Mouse (Mus musculus): Measurements from ENCODE around the gene Olfr1209.

Olfr1209 gene

GRCm38 (mm10) chr2:88915057-88915456, at the start of gene Olfr1209:
Gene Olfr1209 (minus strand): TSS chr2:88915157.
- no peak for DNase-seq

DNA sequence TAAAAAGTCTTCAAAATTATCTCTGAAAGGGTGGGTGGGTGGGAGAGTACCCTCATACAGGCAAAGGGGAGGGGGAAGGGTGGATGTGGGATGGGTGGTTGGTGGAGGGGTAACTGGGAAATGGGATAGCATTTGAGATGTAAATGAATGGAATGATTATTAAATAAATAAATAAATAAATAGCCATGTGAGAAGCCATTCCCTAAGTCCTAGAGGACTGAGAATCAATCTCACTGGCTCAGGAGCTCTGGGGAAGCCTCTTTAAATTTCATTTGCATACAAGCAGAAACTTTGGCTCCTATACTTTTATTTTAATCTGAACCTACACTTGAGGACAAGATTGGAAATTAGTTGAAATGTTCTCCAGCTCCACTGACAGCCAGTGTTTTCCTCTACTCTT, 38.7 kb upstream of the Olfr1209 start, which contains the start of gene Olfr1212:
TSS of gene Olfr1212 (plus strand) at position 301 of the 400 bp plus-strand sequence.
- DNase-seq = no peak

- DNase-seq = no peak
Measured at GRCm38 (mm10) chr2:88938011-88938410, 23.1 kb upstream of the Olfr1209 start, which contains the start of gene Olfr1211. Gene Olfr1211 (minus strand): TSS chr2:88938111.

DNA sequence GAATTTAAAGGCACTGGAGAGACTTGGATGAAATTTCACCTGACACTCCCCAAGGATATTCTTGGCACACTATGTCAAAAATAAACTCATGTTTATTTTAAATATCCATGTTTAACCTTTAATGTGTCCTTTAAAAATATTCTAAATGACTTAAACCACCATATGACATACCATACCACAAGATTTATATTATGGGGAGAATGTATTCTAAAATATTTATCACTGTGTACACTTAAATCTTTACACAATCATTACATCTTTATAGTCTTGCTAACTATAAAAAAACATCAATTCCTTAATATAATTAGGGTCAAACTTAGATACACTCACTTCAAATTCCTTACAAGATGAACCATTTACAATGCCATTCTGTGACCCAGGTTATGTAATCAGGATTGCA, 12.7 kb downstream of the Olfr1209 start, which contains the start of gene Olfr1208:
TSS of gene Olfr1208 (minus strand) at position 101 of the 400 bp plus-strand sequence.
- DNase-seq = no peak

GRCm38 (mm10) chr2:88862931-88863330, 52.0 kb downstream of the Olfr1209 start, which contains the start of gene Olfr1206:
Gene Olfr1206 (plus strand): TSS chr2:88863231.
- DNase-seq = no peak
